Mouse (Mus musculus): ENCODE data around the gene Acsl4.
A peak's percentile ranks its signal among the peaks of the same experiment; 100 is the strongest.

Gene Acsl4

DNA sequence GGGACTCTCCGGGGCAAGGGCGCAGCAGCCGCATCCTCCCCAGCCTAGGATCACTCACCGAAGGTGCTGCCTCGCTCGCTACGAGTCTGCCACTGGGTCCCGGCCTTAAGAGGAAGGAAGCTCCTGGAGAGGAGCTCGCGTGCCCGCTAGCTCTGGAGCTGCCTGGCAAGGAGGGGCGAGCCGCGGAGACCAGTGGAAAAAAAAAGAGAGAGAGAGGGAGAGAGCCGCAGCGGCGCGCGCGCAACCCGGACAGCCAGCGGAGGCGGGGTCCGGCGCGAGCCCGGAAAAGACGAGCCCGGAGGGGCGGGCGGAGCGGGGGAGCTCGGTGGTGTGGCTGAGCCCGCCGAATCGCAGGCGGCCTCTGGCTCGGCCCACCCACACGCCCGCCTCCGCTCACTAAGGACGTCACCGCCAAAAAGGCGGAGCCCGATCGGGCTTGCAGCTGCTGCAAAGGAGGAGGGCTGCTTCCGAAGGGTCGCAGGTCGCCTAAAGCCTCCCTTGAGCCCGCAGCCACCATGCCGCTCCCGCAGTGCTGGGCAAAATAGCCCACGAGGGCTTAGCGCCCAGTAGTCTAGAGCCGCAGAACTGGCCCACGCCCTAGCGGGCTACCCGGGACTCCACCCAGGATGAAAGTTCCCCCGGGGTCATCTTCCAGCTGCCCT, at the start of gene Acsl4:
Gene Acsl4, minus strand, starts transcription at position 289 of the 662 bp plus-strand sequence.
- DNase-seq (ENCODE audit: low read depth, low spot score): peak; percentile 68

DNA sequence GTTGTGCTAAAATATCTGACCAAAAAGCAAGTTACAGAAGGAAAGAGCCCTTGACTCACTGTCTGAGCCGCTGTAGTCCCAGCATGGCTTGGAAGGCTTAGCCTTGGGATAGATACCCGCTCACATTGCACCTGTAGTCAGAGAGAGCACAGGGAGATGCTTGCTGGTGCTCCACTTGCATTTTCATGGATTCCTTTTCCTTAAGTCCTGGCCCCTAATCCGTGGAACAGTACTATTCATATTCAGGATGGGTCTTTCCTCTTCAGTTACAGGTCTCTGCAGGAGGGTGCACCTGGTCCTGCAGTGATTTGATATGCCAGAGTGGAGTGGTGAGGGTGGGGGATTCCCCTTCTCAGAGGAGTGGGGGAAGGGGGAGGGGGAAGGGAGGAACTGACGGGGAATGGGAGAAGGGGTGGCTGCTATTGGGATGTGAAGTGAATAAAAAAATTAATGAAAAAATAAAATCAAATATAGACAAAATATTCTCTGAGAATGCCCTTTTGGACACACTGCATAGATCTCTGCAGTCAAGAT, 47.7 kb upstream of the Acsl4 start:
- DNase-seq (ENCODE audit: low read depth, low spot score): no peak

DNA sequence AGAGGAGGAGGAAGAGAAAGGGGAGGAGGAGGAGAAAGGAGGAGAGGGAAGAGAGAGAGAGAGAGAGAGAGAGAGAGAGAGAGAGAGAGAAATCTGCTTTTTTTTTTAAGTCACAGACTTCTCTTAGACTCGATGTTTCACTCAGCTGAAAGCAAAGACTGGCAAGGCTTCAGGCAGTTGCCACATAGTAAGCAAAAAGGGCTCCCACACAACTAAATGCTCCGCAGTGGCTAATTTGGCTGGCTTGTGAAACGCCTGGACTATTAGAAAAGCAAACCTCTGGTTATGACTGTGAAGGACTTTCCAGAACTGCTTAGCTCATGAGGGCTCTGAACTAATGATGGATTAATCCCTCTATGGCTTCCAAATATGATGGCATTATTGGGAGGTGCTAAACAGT, 42.5 kb upstream of the Acsl4 start:
- no peak for DNase-seq (ENCODE audit: low read depth, low spot score)

DNA sequence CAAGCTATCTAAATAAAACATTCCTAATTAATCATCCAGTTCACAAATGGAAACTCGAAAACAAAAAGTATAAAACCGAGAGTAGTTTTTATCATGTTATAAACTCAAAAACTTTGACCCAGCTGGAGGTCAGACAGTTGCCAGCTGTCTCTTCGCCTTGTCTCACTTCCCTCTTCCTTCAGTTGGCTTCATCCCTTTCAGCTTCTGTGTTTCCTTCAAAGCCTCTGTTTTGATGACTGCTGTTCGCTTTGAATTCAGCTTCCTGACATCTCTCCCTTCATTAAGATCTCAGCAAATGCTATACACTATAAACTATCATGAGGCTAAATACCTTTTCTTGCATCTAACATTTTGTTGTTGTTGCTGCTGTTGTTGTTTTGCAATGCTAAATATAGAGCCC, 36.8 kb upstream of the Acsl4 start:
- no peak for DNase-seq (ENCODE audit: low read depth, low spot score)

DNA sequence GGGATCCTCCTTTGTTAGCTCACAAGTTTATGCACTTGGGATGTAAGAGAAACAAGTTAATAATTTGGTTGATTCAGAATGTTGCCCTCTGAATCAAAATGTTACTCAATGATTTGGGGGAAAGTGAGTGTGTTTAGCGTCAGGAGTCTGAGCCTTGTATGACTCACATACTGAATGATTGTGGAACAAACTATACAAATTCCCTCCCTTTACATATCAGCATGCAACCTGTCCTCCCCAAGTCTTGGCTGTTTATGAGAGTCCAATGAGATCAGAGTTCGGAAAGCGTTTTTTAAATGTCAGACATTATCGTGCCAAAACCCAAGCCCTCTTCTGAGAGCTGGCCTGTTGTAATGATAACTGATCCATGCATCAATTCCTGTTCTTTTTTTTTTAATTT, 36.3 kb upstream of the Acsl4 start:
- no peak for DNase-seq (ENCODE audit: low read depth, low spot score)

DNA sequence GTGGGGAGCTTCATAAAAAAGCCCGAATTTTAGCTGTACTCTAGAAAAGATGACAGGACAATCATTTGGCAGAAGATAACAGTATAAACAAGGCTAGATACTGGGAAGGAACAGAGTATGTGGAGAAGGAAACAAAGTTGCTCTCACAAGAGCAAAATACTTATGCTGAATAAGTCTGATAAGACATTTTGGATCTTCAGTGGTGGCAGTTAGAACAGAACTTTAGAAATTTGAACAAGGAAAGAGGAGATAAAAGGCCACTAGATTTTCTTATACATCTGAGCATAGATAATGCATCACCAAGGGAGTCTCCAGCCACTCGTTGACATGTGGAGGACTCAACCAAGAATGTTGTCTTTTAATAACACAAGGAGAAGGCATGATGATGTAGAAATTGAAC, 23.5 kb upstream of the Acsl4 start:
- DNase-seq (ENCODE audit: low read depth, low spot score): no peak

DNA sequence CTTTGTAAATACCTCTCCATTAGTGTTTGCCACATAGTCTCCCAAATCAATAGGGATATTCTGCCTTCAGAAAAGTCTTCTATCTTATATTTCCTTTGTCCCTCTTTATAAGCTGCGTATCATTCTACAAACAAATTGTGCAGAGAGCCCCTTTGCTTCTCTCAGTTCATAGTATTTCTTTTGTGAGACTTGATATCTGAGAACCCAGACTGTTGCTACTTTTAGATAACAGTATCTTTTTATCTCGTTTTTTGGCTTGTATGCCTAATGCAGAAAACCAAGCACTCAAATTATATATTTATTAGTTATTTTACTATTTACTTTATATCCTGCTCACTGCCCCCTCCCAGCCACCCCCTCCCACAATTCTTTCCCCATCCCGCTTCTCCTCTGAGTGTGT, 19.7 kb upstream of the Acsl4 start:
- DNase-seq (ENCODE audit: low read depth, low spot score): no peak

DNA sequence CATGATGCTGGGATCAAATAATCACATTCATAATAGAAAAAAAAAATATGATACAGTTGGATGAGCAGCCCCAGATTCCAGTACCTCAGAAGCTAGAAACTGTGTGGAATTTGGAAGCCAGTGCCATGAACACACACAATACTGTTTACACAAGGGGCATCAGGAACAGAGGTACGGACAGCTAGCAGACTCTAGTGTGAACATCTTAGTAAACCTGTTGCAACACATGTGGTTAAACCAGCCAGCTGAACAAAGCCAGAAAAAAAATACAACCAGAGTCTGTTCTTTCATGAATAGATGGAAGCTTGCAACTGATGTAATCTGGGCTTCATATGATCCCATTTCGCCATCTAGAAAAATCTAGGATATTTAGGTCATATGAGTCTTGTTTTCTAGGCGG, 19.0 kb upstream of the Acsl4 start:
- DNase-seq (ENCODE audit: low read depth, low spot score): no peak

DNA sequence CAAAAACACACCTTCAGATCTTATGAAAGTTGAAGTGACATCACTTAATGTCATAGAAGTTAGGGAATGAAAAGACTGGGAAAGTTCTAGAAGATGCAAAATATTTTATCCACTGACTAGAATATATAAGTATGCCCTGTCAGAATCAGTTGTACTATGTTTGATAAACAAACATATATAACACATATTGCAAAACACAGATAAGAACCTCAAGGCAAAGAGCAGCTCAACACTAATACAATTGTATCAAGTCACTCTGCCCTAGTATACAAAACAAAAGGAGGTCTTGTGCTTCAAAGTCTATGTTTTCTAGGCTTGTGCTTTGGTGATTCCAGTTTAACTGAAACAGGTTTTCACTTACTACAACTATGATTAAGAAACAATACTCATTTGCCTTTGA, 12.8 kb upstream of the Acsl4 start:
- DNase-seq (ENCODE audit: low read depth, low spot score): no peak

DNA sequence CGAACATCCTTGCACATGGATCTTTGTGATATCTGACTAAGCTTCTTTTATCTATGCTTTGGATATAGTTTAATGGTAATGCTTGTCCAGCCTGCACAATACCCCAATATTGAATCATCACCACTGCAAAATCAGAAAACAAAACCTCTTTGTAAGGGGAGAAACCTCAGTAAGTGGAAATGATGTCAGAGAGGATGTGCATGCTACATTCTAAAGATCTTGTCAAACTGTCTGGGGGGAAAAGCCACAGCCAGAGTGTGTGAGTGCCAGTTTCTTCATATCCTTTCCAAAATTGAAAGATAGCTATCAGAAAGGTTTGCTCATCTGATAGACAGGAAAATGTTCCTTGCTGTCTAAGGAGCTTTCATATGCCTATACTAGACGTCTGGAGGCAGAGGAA, 8.3 kb upstream of the Acsl4 start:
- no peak for DNase-seq (ENCODE audit: low read depth, low spot score)

DNA sequence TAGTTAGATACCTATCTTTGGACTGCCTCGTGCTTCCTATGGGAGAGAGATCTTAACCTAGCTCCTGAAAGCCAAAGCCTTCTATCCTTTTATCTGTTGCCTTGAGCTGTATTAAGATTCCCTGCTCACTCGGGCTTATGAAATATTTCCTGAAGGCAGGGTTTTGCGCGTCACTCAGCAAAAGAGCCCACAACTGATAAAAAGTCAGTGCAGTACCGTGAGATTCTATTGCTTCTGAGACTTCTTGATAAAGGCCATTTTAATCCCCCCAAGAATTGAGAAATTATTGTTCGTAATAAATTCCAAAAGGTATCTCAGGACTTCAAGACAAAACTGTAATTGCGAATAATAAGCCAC, 552 bp upstream of the Acsl4 start:
- DNase-seq (ENCODE audit: low read depth, low spot score): no peak

DNA sequence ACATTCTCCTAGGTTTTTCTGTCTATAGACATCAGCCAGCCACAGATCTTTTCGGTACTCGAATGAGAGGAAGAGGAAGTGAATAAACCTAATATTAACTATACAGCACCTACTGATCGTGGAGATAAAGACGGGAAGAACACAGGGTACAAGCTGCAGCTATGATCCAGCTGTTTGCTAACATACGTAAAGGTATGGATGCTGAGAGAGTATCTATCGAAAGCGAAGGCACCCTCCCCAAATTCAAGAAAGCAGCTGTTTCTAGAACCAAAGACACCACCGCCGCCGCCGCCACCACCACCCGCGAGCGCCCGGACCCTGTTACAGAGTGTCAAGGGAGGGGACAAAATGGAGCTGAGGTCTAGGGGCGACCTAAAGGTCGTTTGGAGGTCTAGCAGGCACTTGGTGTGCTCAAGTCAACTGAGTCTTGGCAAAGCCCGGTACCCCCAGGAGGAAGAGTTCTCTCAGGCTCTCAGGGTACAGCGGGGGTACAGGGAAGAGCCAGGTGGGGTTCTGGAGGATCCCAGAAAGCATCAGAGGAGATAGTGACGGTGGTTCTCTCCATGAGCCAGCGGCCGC, 665 bp downstream of the Acsl4 start:
- DNase-seq (ENCODE audit: low read depth, low spot score): no peak

DNA sequence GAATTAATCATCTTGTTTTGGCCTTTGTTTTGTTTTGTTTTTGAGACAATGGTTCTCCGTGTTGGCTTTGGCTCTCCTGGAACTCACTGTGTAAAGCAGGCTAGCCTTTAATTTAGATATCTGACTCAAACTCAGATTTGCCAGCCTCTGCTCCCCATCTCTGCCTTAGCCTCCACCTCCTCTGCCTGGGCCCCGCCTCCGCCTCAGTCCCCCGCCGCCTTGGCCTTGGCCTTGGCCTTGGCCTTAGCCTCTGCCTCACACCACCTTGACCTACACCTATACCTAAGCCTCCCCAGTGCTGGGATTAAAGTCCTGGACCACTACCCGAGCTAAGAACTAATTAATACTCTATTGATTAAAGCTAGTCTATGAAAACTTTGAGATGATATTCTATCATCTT, 2.2 kb downstream of the Acsl4 start:
- DNase-seq (ENCODE audit: low read depth, low spot score): no peak

DNA sequence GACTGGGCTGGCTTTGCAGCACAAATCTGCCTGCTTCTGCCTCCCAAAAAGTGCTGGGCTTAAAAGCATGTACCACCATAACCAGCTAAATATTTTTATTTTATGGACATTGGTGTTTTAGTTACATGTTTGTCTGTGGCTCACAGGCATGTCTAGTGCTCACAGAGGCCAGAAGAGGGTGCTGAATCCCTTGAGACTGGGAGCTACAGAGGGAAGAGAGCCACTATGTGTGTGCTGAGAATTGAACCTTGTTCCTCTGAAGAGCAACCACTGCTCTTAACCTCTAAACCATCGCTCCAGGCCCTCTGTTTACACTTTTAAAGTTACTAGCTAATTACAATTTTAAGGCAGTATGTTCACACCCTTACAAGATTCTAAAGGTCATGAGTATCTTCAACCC, 2.7 kb downstream of the Acsl4 start:
- no peak for DNase-seq (ENCODE audit: low read depth, low spot score)

DNA sequence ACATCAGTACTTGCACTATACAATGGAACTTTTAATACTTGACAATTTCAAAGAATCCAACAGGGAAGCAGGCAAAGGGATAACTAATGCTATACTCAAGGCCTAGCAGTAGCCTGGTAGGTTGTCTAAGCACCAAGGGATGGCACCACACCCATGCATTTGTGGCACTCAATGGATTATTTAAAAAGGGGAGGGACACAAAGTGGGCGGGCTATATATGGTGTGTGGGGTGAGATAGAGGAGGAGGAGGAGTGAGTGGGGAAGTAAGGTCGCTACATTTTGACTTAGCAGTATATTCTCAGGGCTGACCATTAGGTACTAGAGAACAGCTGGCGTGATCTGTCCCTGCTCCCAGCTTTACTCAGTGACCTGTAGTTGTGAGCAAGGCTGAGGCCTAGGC, 5.4 kb downstream of the Acsl4 start:
- no peak for DNase-seq (ENCODE audit: low read depth, low spot score)

DNA sequence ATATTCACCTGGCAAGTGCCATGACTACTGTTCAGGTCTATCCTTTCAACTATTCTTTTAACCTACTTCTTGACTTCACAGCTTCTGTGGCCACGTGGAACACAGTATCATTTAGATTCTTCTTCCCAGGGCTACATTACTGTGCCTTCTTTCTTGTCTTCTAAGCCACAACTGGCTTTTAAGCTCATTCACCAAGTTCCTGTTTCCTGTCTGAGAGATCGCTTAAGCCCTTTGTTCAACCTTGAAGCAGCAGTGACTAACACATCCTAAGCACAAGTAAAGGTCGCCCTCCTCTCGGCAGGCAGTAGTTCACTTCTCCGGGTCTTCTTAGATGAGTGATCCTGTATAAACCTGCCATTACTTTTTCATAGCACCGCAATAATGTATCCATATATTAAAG, 10.4 kb downstream of the Acsl4 start:
- DNase-seq (ENCODE audit: low read depth, low spot score): no peak

DNA sequence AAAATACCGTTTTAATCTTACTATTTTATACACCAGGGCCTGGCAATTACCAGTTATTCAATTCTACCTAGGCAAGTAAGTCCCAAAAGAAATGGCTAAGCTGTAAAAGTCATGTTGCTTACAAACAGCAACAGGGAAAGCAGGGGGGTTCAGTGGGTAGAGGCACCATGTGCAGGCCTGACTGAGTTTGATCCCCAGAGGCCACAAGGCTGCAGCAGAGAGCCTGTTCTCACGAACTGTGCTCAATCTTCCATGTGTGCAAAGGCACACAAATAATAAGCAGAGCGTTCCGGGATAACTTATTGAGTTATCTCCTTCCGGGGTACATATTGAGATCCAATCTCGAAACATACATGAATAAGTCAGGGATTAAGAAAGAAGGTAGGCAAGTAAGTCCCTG, 12.3 kb downstream of the Acsl4 start:
- no peak for DNase-seq (ENCODE audit: low read depth, low spot score)

DNA sequence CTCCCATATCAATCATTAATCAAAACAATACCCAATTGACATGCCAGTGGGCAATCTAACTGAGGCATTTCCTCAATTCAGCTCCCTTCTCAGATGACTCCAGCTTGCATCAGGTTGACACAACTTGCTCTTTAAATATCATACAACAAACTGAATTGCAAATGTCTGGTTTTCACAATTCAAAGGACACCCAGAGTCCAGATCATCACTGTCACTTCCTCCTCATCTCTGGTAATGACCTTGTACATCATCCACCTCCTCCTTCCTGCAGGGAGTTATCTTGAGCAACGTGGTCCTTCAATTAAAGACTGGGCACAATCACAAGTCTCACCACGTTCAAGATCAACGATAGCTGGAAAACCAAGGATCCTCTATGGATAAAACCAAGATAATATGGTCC, 13.0 kb downstream of the Acsl4 start:
- DNase-seq (ENCODE audit: low read depth, low spot score): no peak

DNA sequence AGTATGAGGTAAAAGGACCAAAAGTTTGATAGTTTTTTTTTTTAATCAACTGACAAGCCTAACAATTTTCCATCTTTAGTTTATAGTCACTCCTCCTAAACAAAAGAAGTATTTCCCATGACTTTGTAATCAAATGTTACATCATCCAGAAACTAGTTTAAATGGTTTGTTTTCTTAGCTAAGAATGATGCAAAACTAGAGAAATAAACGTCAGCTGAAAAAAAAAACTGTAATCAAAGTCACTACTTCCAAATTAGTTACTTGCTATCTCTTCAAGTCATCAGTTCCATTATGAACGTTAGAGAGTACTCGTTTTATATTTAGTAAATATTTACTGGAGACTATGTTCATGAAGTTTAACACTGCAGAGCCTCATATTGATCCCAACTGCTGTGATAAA, 13.6 kb downstream of the Acsl4 start:
- DNase-seq (ENCODE audit: low read depth, low spot score): no peak

DNA sequence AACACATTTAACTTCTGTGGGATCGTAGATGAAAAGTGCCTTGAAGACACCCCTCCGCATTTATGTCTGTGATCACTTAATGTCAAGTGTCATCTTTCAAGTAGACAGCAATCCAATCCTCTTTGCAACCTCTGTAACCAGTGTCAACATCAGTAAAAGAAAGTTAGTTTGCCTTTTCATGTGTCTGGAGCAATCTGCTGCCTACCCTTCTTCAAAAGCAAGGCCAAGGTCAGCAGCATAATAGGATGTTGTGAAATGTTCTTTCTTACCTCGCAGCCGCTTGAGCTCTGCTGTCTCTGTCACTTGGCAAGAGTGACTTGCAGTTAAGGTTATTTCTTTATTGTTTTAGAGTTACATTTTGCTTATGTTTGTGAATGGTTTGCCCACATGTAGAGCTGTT, 14.8 kb downstream of the Acsl4 start:
- no peak for DNase-seq (ENCODE audit: low read depth, low spot score)

DNA sequence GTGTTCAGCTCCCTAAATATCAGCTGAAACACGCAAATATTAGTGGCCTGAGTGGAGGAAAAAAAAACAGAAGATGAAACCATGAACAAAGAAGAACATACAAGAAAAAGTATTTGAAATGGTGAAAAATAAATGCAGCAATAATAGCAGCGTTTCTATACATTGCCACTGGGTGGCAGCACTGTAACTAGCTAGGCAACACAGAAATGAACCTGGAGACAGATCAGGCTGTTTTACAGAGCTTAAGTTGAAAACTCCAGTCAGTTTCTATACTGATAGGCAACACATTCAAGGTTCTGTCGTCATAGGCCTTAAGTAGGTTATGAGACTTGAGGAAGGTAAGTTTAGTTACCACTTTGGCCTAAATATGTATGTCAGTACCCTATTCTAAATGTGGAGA, 17.9 kb downstream of the Acsl4 start:
- DNase-seq (ENCODE audit: low read depth, low spot score): peak; percentile 42

DNA sequence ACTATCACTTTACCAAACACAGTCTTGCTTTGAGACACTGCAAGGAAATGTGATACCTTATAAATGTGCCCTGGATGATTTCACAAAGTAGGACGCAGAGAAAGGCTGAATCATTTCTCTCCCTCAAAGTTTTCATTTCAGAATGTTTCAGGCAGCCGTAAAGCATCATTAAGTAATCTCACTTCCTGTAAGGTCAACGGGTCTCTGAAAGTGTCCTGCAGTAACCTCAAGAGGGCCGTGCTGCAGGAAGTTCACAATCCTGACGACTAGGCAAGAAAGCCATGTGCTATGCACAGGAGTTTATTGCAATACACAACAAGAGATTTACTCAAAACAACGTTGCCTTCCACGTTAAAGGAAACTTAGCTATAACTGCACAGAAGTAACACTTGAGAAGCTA, 20.4 kb downstream of the Acsl4 start:
- DNase-seq (ENCODE audit: low read depth, low spot score): no peak

DNA sequence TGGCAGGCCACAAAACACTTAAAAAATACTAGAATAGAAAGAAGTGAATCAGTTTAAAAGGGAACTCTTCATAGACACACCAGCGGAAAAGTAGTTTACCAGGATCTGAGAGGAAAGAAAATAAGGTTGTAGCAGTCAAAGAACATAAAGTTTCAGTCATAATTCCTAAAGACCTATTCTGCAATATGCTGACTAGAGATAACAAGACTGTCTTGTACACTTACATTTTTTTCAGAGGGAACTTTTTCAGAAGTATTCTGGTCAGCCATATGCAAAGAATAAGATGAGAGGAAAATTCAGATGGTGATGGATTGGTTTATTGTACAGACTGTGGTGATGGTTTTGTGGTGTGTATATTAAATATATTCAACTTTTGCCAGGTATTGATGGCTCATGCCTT, 26.5 kb downstream of the Acsl4 start:
- DNase-seq (ENCODE audit: low read depth, low spot score): no peak

DNA sequence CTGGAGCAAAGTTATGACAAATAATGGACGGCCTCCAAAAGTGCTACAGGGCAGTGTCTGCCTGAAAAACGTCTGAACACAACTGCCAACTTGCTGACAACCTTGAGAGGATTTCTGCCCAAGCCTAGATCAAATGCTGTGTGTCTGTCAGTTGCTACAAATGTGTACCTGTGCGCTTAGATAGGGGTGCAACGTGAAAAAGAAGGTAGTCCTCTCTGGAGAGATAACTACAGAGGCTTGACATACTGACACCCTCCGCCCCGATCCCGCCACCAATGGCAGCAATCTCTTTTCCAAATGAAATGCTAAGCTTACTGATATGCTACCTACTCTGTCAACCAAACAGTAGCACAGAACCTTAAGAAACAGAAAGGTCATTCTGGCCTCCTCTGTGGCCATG, 31.3 kb downstream of the Acsl4 start:
- DNase-seq (ENCODE audit: low read depth, low spot score): no peak

Measured in telencephalon, adult 2 months (tissue).